Mouse (Mus musculus) mature B cell (primary cell): Measurements from ENCODE around the gene Blm.

ENCODE experiments used
- in situ Hi-C: fragments of 300-500 bp; cut with MboI; formaldehyde crosslinking; loops from 2 replicates; pipeline ENCODE4 v1.14.3; 2019

Gene Blm

GRCm38 (mm10) chr7:80461891-80462290, 73.0 kb downstream of the Blm start:
- in situ Hi-C loops, result no loop called here

- in situ Hi-C loops, result no loop called here
These were observed 74.0 kb downstream of the Blm start for GRCm38 (mm10) chr7:80460892-80461291.

GRCm38 (mm10) chr7:80460199-80460598, 74.7 kb downstream of the Blm start:
- in situ Hi-C loops, result no loop called here

- in situ Hi-C loops, result no loop called here
These were observed 77.0 kb downstream of the Blm start for GRCm38 (mm10) chr7:80457831-80458343.

- in situ Hi-C loops, result no loop called here
These were observed 77.7 kb downstream of the Blm start for GRCm38 (mm10) chr7:80457241-80457640.

GRCm38 (mm10) chr7:80456327-80456726, 78.6 kb downstream of the Blm start:
- in situ Hi-C loops, result no loop called here

- in situ Hi-C loops, result no loop called here
These were observed 79.3 kb downstream of the Blm start for GRCm38 (mm10) chr7:80455505-80456160.

GRCm38 (mm10) chr7:80454786-80455185, 80.1 kb downstream of the Blm start:
- in situ Hi-C loops, result no loop called here

- in situ Hi-C loops, result no loop called here
These were observed 80.9 kb downstream of the Blm start for GRCm38 (mm10) chr7:80453997-80454396.

GRCm38 (mm10) chr7:80453121-80453520, 81.8 kb downstream of the Blm start:
- in situ Hi-C loops, result no loop called here

- in situ Hi-C loops, result no loop called here
These were observed 82.7 kb downstream of the Blm start for GRCm38 (mm10) chr7:80452241-80452640.

GRCm38 (mm10) chr7:80451550-80452232, 83.2 kb downstream of the Blm start:
- in situ Hi-C loops, result no loop called here

GRCm38 (mm10) chr7:80450354-80450753, 84.6 kb downstream of the Blm start:
- in situ Hi-C loops, result no loop called here

GRCm38 (mm10) chr7:80449620-80450091, 85.3 kb downstream of the Blm start:
- in situ Hi-C loops, result no loop called here

- in situ Hi-C loops, result no loop called here
These were observed 87.6 kb downstream of the Blm start for GRCm38 (mm10) chr7:80447336-80447735.

GRCm38 (mm10) chr7:80446221-80446878, 88.6 kb downstream of the Blm start:
- in situ Hi-C loops, result no loop called here

- in situ Hi-C loops, result no loop called here
These were observed 89.4 kb downstream of the Blm start for GRCm38 (mm10) chr7:80445492-80445891.

GRCm38 (mm10) chr7:80444401-80445249, 90.3 kb downstream of the Blm start:
- in situ Hi-C loops, result no loop called here

GRCm38 (mm10) chr7:80443124-80443523, 91.8 kb downstream of the Blm start:
- in situ Hi-C loops, result no loop called here

- in situ Hi-C loops, result no loop called here
These were observed 92.7 kb downstream of the Blm start for GRCm38 (mm10) chr7:80441986-80442904.

- in situ Hi-C loops, result no loop called here
These were observed 94.2 kb downstream of the Blm start for GRCm38 (mm10) chr7:80440685-80441084.
